Mouse (Mus musculus) inflammation-experienced regulatory T-cells, adult 6 months (primary cell): ENCODE results near the gene Sparcl1. TPM values are rescaled to one million over a fixed set of nuclear protein-coding genes. Genes with fewer than 3 reads are reported as not detected.

ENCODE experiments used
- ATAC-seq: one replicate; pipeline ENCODE4 v1.8.0; 2017
- polyA plus RNA-seq, 3 experiments: library from polyadenylated mRNA; unstranded; fragments of 100-300 nt; shearing (Covaris generic); gene quantifications; one replicate each; pipeline ENCODE4 v1.2.1; 2017

The Sparcl1 gene
- not detected for polyA plus RNA-seq

DNA sequence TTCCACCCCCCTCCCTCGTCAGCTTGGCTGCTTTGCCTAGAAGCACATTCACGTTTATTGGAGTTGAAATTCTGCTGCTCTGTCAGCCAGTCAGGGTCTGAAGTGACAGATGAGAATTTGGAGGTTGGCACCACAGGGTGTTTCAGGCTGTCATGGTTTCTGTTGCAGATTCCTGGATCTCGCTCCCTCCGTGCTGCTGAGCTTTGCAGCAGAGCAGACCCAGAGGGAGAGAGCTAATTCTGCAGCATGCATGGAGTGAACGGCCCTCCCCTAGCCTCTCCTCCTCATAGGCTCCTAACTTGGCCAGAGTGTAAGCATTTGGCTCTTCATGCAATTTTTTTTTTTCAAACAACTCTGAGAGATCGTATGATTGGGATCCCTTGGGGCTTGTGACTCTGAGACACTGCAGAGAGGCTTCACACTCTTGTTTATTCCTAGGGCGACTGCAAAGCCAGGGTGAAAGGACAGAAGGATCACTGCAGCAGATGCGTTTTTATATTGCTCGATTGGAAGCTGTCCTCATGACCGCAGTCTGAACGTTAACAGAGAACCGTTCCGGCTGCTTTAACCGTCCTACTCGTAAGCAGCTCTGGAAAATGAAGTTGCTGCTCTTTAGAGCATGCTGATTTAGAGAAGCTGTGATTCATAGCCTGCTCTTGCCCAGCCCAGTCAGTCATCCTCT is at the start of gene Sparcl1:
Gene Sparcl1 (minus strand): TSS at position 243 of the 682 bp plus-strand sequence.
- ATAC-seq, result no peak

DNA sequence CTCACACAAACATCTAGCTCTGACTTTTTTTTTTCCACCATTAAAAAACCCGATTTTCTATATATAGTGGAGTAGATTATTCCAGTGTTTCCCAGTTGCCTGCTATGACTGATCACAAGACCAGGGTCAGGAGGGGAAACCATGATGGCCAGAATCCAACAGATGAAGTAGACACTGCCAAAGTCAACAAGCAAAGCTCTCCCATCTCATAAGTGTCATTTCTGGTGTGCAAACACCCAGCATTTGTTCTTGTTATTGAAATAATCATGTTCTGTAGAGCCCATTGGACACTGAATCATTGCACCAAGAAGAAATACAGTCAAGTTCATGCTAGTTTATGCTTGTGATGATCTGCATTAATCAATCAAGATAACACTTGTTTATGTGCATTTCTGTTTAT is 47.9 kb upstream of the Sparcl1 start:
- ATAC-seq, result no peak

DNA sequence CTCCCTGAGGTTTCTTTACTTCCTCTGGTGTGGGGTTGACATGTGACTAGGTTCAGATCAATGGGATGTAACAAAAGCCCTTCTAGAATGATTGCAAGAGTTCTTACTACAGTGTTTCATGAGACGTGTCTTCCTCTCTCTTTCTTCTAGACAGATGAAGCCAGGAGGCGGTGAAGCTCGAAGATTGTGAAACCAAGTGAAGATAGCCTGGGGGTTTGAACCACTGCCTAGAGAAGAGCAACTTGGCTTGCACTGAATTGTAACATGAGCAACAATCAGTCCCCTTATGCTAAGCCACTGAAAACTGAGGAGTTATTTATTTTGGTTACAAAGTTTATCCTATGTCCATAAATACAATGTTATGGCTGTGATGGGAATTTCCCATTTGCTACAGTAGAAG is 47.0 kb upstream of the Sparcl1 start:
- no peak for ATAC-seq

- no peak for ATAC-seq
Observed at GRCm38 (mm10) chr5:104158332-104159052, 45.0 kb upstream of the Sparcl1 start.

DNA sequence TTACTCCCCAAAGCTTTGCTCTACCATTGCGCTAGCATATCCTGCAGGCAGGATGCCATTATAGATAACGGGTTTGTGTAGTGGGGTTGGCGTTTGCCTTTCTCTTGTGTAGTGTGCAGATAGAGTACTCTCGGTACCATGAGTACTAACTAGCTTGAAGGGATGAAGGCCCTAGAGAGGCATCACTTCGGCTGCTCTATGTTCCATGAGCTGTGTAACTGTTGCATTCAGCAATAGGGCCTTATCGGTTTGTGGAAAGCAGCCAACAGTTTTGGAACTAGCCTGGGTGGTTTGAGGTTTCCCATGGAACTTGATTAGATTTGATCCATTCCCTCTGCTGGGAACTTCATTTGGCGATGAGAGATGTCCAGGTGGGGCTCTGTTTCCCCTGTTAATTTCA is 44.2 kb upstream of the Sparcl1 start:
- ATAC-seq, result no peak

- ATAC-seq, result no peak
Observed at GRCm38 (mm10) chr5:104150196-104150595, 36.7 kb upstream of the Sparcl1 start.

GRCm38 (mm10) chr5:104149349-104149748 is 35.8 kb upstream of the Sparcl1 start:
- no peak for ATAC-seq

GRCm38 (mm10) chr5:104144057-104144456 is 30.5 kb upstream of the Sparcl1 start:
- ATAC-seq, result no peak

DNA sequence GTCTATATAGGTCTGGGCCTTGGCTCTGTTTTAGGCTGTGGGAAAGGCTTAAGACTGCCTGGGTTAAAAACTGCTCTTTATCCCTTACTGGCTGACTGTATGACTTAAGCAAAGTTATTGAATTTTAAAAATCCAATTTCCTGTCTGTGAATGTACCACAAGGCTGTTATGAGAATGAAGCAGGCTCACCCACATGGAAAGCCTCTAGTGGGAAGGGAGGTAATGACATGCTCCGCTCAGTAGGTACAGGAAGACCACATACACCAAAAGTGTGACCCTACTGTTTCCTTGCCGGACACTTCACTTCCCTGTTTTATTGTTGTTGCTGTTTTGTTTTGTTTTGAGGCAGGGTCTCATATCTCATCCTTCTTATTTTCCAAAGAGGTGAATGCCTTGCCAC is 27.5 kb upstream of the Sparcl1 start:
- ATAC-seq, result no peak

GRCm38 (mm10) chr5:104137920-104138541 is 24.5 kb upstream of the Sparcl1 start:
- no peak for ATAC-seq

DNA sequence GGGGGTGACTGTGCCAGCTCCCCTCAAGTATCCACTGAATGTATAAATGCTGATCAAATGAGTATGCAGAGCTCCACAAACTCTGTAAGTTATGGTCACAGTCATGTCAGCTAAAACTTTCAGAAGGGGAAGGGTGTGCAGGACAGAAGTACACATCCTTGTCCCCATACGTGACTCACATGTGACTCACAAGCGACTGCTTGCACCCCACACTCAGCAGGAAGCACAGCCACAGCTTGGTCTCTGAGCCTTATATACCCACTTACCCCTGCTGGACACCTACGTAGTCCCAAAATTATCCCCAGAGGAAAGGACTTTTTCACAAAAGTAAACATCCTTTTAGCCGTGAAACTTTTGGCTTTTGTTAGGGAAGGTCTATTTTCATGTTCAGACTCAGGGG is 20.2 kb upstream of the Sparcl1 start:
- no peak for ATAC-seq

DNA sequence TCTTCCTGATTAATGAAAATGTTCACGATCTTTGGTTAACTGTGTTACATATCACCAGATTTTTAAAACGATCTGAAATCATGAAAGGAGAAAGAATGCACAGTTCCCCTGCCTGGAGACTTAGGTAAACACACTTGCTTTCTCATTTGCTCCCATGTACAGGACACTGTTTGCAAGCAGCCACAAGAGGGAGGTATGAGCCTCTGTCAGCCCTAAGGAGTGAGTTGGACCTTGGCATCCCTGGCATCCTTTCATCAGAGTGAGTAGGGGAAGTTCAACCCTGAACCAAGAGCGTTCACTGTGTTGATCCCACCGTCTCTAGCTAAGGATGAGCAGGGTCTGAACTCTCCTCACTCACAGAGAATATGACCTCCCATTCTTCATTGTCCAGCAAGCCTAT is 18.0 kb upstream of the Sparcl1 start:
- ATAC-seq, result no peak

DNA sequence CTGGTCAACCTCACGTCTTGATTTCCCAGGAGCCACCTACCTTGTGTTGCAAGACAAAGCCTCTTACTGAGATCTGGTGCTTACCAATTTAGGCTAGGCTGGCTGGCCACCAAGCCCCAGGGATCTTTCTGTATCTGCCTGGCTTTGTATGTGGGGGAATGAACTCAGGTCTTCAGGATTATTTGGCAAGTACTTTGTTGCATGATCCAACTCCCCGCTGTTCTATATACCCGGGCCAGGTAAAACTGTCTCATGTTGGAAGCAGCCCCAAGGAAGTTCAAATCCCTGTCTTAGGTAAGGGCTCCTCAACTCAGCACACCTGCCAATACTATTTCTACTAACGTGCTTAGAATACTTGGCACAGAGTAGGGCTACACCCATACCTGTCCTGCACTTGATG is 17.4 kb upstream of the Sparcl1 start:
- ATAC-seq, result no peak

GRCm38 (mm10) chr5:104128281-104129031 is 14.9 kb upstream of the Sparcl1 start:
- no peak for ATAC-seq

DNA sequence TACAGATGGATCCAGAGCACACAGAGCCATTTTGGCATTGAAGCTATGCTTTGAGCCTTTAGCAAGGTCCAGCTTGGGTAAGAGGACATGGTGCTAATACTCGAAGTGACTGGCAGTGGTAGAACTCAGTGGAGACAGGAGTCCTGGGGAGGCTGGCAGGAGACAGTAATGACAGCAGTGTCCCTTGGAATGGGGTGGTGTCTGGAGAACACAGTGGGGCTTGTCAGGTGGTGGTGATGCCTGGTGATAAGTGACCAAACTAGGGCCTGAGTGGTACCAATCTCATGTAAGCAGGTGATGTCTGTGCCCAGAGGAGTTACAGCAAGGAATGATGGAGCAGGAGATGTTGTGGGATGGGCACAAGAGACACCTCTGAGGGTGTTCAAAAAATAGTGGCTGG is 13.8 kb upstream of the Sparcl1 start:
- ATAC-seq, result no peak

- ATAC-seq, result no peak
Observed at GRCm38 (mm10) chr5:104126561-104127320, 13.2 kb upstream of the Sparcl1 start.

GRCm38 (mm10) chr5:104124016-104124658 is 10.6 kb upstream of the Sparcl1 start:
- ATAC-seq, result no peak

DNA sequence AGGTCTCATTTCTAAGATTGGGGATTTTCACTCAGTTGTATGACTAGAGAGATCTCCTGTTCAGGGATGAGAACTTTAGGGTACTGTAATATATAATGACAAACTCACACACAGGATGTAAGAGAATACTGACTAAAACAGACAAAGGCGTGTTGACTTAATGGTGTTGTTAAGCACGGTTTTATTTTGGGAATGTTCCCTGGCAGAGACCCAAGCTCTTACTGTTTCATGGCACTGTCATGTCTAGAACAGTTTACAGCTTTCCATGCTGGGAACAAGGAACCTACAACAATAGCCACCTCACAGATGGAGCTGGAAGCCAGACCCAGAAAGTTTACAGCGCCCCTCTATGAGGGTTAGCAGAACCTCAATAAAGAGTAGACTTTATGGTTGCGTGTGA is 2.4 kb upstream of the Sparcl1 start:
- no peak for ATAC-seq

DNA sequence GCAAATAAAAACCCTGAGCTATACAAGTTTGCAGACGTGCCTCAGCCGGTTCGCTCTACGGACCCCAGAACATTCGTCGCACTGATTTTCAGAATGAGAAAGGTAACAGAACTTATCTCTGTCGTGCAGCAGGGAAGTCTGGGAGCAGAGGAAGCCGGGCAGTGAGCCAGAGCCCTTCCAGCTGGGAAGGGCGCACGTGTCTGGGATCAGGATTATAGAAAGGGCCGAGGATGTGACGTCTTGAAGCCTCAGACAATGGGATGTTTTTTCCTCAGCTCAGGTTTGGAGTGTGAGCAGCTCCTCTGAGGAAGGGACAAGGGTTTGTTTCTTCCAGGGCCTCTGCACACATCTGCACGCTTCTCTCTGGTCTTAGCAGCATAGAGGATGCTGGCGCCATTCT is 1.6 kb upstream of the Sparcl1 start:
- no peak for ATAC-seq

DNA sequence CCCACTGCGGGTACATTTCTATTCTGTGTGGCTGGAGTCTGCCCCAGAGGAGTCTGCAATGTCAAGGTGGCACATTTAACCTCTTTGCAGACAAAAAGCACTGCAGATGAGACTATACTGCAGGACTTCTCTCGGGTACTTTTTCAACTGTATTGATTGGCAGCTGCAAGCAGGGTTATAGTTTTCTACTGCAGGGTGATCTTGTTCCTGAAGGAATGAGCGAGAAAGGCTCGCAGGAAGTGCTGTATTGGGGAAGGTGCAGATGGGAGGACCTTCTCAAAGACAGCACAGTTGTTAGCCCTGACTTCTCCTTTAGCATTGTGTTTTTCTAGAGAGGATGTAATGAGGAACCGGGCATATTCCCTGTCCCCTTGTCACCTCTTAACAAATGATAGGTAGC is 1.0 kb downstream of the Sparcl1 start:
- no peak for ATAC-seq

DNA sequence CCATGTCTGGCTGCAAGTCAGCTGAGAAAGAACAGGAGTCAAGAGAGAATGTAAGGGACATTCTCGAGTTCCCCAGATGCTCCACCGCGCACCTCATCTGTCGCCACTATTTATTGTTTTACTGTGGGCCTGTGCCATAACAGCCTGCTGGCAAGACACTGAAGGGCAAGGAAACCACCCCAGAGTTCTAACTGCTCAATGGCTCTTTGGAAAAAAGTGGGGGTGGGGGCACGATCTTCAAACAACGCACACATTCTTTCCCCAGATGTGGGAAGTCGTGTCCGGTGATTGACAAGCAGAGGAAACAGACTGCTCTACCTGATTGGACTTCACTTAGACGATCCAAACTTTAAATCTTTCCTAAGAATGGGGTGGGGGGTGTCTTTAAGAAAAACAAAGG is 1.5 kb downstream of the Sparcl1 start:
- ATAC-seq, result no peak
